Mouse (Mus musculus) right cerebral cortex, adult 18-20 months (tissue): Measurements from ENCODE around the gene Entpd6.
A peak's percentile ranks its signal among the peaks of the same experiment; 100 is the strongest.

Experiments
- DNase-seq: peaks from one replicate; pipeline ENCODE4 v3.0.0; 2022; ENCODE audit warnings: mixed read lengths

Entpd6 gene

DNA sequence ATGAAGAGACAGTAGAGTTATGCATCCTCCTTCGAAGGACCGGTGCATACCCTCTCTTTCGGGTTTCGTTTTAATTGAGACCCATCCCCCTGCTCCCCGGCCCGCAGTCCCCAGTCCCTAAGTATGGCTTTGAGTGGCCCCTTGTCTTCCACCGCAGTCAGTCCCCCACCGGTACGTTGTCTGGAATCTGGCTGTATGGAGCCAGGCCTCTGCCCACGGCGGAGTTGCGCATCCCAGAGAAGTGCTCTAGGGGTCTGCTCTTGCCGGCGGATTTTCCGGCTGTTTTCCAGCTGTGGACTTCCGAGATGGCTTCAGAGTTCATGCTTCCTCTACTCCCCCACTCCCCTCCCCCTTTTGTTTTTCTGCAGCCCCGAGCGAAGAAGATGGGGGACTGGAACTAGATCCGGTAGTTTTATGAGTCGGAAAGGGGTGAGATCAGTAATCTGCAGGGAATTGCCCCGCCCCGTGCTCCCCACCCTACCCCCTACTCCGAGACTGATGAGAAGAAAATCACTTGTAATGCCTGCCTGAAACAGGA lies 38.5 kb downstream of the Entpd6 start:
- no peak for DNase-seq

DNA sequence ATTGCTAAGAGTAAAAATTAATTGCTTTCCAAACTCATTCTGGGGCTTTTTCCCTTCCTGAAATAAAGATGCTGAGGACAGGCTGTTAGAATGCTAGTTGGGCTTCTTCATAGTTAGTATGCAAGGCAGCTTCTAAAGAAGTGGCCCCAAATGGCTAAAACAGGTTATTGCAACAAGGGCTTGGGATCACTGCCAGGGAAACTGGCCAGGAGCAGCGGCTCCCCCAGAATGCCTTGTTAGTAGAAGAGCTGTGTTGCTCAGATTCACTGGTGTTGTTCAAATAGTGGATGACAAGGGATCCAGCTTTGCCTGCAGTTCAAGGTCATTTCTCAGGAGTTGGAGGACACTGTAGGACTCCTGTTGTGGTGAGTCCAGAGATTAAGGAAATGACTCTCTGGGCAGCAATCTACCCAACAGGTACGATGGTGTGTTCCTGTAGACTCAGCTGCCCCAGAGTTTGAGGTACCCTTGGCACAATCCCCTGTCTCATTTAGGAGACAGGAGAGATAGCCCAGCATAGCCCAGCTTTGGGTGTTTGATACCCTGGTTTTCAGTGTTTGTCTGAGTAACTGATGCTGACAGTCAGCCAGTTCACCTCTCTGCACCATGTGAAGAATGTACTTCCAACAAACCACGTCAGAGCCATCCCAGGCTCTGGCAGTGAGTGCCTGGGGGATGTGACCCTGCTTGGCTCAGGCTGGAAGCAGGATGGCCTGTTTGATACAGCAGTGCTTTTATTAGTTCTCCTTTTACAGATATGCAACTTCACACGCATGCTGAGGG lies 40.1 kb downstream of the Entpd6 start:
- peak; percentile 74 for DNase-seq

DNA sequence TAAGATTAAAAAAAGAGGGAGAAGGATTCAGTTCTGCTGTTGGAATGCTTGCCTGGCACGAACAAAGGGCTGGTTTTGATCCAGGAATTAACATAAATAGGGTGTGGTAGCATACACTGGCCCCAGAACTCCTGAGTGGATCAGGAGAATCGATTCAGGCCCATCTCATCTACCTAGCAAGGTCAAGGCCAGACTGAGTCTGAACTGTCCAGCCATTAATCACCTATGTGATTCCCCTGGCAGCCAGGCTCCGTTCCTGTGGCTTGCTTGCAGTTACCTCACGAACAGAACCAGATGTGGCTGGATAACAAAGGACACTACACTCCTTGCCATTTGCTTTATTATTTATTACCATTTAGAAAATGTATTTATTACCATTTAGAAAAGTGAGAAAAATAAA lies 44.5 kb downstream of the Entpd6 start:
- DNase-seq = no peak

DNA sequence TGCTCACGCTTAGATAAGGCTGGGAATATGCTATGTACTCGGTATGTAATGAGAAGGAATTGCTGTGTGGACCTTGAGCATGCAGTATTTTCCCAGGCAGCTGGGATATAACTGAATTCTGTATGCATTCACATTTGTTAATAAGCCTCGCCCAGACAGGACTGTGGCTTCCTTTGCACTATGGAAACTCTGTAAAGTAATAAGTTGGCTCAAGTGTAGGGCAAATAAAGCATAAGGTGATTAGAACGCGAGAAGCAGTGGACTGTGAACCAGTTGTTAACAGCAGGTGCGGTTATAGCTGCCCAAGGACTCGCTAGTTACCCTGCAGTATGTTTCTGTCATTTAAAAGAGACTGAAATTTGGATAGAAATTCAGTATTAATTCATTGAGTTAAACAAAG lies 49.2 kb downstream of the Entpd6 start:
- no peak for DNase-seq

DNA sequence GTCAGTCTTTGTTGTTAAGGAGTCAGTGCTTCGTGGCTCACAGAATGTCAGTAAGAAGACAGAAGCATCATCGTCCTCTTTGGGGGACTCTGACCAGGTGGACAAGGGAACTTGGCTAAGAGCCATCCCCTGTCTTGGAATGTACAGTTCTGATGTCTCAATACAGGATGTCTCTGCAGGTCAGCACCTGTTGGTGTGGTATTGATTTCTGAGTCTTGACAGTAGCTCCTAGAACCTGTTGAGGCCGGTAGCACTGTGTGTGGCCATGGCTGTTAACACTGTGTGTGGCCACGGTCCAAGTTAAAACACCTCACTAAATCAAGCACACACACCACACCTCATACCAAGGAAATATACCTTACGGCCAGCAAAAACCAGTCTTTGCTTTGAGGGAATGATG lies 51.8 kb downstream of the Entpd6 start:
- no peak for DNase-seq

DNA sequence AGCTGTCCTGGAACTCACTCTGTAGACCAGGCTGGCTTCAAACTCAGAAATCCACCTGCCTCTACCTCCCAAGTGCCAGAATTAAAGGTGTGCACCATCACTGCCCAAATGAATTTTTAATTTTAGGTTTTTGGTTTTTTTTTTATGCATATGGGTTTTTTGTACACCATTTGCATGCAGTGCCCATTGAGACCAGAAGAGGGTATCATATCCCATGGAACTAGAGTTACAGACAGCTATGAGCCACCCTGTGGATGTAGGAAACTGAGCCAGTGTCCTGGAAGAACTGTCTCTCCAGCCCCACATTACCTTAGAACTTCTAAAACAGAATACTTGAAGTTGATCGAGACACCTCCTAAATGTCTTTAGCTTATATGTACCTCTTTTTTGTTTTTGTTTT lies 54.2 kb downstream of the Entpd6 start:
- DNase-seq = no peak

DNA sequence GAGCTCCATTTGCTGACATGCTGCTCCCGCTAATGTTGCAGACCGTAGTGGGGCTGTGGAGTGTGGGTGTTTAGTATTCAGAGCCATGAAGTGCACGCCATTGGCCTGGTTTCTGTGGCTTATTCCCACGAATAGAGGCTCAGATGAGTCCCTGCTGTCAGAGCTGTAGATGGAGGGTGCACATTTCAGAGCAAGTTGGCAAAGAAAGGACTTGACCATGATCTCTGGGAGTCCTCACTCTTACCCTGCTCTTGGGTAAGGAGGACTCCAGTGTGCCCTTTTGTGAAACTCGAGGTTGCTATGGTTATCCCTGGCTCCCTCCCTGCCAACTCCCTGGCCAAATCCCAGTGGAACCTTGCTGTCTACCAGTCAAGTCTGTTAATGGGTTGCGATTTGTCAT lies 59.5 kb downstream of the Entpd6 start:
- no peak for DNase-seq

DNA sequence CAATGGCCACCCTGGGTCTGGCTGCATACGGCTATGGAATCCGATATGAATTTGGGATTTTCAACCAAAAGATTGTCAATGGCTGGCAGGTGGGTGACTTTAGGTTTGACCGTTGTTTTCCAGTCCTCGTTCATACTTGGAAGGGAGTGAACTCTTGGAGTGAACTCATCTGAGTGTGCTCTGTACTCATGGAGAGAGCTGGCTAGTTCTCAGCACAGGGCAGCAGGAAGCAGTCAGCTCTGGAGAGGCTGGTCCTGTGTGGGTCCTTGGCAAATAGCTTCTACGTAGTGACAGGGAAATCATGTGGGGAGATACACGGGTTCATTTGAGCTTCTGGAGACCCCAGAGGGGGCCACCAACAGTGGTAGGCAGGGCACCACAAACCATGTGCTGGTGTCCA lies 60.0 kb downstream of the Entpd6 start:
- DNase-seq = no peak

DNA sequence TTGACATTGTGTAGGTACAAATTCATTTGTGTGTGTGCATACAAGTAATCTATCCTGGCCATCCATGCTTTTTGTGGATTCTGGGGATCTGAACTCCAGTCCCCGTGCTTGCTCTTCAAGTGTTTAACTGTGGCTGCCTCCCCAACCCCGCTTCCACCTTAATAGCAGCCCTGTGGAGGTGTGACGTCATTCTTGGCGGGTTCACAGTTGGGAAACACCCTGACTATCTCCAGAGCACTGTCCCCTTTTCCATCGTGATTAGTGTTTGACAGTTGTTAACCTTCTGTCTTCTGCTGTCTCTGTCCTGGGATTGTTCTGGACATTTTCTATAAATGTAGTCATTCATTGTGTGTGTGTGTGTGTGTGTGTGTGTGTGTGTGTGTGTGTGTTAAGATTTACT lies 61.8 kb downstream of the Entpd6 start:
- no peak for DNase-seq

DNA sequence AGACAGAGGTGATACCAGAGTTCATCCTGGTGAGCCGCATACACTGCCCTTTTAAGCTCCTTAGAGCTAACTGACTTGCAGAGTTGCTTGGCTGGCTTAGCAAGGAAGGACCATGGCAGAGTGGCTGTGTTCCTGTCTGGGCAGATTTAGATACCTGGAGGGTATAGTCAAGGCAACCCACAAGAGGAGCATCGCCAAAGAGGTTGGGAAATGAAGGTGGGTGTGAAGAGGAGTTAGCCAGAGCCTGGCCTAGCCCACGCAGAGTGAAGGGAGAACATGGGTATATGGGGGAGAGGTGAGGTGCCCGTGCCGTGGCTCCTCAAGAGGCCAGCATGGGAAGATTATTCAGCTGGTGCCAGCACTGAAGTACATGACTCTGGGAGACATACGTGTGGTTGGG lies 64.0 kb downstream of the Entpd6 start:
- DNase-seq = no peak

DNA sequence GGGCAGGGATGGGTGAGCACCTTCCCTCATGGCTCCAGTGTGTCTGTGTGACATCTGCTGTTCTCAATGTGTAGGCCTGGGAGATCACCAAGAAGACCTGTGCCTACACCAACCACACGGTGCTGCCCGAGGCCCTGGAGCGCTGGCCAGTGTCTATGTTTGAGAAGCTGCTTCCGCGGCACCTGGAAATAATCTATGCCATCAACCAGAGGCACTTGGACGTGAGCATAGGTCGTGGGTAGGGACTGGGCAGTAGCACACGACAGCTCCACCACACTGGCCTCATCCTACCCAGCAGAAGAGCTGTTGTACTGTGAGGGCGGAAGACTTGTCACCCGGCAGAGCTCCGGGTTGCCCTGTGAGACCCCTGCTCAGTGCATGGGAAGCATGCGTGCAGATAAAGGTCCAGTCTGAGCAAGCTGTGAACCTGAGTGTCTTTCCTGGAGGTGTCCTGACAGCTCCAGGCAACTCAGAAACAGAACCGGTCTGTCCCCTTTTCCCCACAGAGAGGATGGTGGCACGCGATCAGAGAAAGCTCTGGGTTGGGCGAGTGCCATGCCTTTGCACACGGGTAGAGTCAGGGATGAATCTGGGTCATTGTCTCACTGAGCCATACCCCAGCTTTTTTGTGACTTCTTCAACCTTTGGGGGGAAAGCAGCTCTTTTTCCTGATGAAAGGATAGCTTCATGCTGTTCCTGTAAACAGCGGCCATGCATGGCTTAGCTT lies 68.0 kb downstream of the Entpd6 start:
- DNase-seq = no peak

DNA sequence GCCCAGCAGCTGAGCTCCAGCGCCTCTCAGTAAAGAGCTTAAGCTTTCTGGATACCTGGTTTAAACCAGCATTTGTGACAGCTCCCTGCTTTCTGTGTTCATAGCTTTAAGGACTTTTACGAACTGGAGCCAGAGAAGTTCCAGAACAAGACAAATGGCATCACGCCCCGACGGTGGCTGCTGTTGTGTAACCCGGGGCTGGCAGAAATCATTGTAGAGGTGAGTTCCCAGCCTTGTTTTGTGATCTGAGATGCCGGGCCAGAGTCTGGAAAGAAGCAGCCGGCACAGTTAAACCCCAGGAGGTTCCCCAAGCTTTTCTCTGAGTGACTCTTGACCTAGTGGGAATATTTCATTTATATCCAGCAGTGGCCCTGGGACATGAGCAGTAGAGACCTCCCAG lies 69.9 kb downstream of the Entpd6 start:
- no peak for DNase-seq

DNA sequence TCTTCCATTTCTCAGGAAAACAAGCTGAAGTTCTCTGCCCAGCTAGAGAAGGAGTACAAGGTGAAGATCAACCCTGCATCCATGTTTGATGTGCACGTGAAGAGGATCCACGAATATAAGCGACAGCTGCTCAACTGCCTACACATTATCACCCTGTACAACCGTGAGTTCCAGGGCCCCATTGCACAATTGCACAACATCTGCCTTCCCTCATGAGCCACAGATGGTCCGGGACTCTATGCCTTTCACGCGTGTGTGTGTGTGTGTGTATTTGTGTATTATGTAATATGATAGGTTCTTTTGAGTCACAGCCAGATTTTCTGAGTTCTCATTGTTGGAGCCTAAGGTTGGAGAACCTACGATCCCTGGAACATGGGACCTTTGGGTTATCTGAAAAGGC lies 71.9 kb downstream of the Entpd6 start:
- DNase-seq = no peak
